Mouse (Mus musculus) bone marrow, adult 2 months (tissue): ENCODE data around the gene Oxsr1.

ENCODE experiments used
- CTCF ChIP-seq: fragments of 200-500 bp; IDR thresholded peaks from 2 replicates; pipeline ENCODE4 v1.5.1; 2011; ENCODE audit warnings: low read length, control low read depth; ENCODE audit not compliant: control insufficient read depth, insufficient read depth
- POLR2A ChIP-seq: fragments of 200-500 bp; IDR thresholded peaks from 2 replicates; pipeline ENCODE4 v1.6.1; 2011; ENCODE audit warnings: low read depth, mild to moderate bottlenecking, control low read depth, low read length, borderline replicate concordance; ENCODE audit not compliant: control insufficient read depth

GRCm38 (mm10) chr9:119214601-119215000 is 107.6 kb downstream of the Oxsr1 start:
- TF ChIP-seq POLR2A (no peak), CTCF (no peak)
